Mouse (Mus musculus) G1E (cell line): Measurements from ENCODE around the gene Popdc2. TPM values are rescaled to one million over a fixed set of nuclear protein-coding genes. Genes with fewer than 3 reads are reported as not detected.

ENCODE experiments used
- ATAC-seq: 2 replicates; pipeline ENCODE4 v1.8.0; 2016; ENCODE audit warnings: mild to moderate bottlenecking; ENCODE audit not compliant: insufficient number of reproducible peaks, poor library complexity, low FRiP score, severe bottlenecking; ENCODE audit errors: extremely low read depth
- DNase-seq: peaks from one replicate; pipeline ENCODE4 v3.0.0; 2012; ENCODE audit warnings: low spot score
- H3K27me3 ChIP-seq: 2 replicates; pipeline ENCODE4 v1.6.1; 2012; ENCODE audit warnings: mild to moderate bottlenecking, low read length, inconsistent platforms; ENCODE audit not compliant: insufficient read depth
- H3K36me3 ChIP-seq: replicated peaks from 2 replicates; pipeline ENCODE3; 2012; ENCODE audit warnings: mild to moderate bottlenecking, inconsistent platforms
- H3K4me1 ChIP-seq: 2 replicates; pipeline ENCODE4 v1.6.1; 2012; ENCODE audit warnings: low read depth, low read length, inconsistent platforms, mixed read lengths; ENCODE audit not compliant: insufficient read depth
- H3K4me3 ChIP-seq: 2 replicates; pipeline ENCODE4 v1.5.1; 2012; ENCODE audit warnings: low read depth, mild to moderate bottlenecking, inconsistent platforms, low read length, moderate library complexity, mixed read lengths
- H3K9me3 ChIP-seq: replicated peaks from 2 replicates; pipeline ENCODE4 v1.6.1; 2012; ENCODE audit warnings: inconsistent platforms
- CTCF ChIP-seq: IDR thresholded peaks from 2 replicates; pipeline ENCODE4 v1.5.1; 2012; ENCODE audit warnings: low read depth, low read length, inconsistent platforms, mixed read lengths
- GATA1 ChIP-seq: IDR thresholded peaks from 2 replicates; pipeline ENCODE4 v1.6.1; 2012; ENCODE audit warnings: borderline replicate concordance, low read length, inconsistent platforms, mixed read lengths
- GATA2 ChIP-seq: IDR thresholded peaks from 2 replicates; pipeline ENCODE4 v1.6.1; 2012; ENCODE audit warnings: low read depth, low read length, inconsistent platforms, borderline replicate concordance
- POLR2AphosphoS5 ChIP-seq: IDR thresholded peaks from 2 replicates; pipeline ENCODE4 v1.6.1; 2012; ENCODE audit warnings: low read depth, low read length, inconsistent platforms; ENCODE audit not compliant: insufficient replicate concordance
- TAL1 ChIP-seq: conservative IDR thresholded peaks from 2 replicates; pipeline ENCODE4 v1.6.1; 2012; ENCODE audit warnings: low read depth, low read length, inconsistent platforms, mixed read lengths
- polyA plus RNA-seq: library from polyadenylated mRNA; stranded (reverse); fragments of >175 nt; gene quantifications from 2 replicates; pipeline ENCODE4 v1.2.3, GENCODE M21; 2012
- total RNA-seq, 2 experiments: library from RNA; stranded (forward) in 1 of 2; stranded (reverse) in 1 of 2; fragments of 200-1000 nt in 1 of 2; fragments of >200 nt in 1 of 2; fragmentation: Nextera tagmentation in 1 of 2; gene quantifications; 2 replicates each; pipeline ENCODE4 v1.2.3; 2014 to 2017

Gene Popdc2
- total and polyA plus RNA-seq, 3 experiments, result 2.8 to 22.7 (median 5.4) TPM

DNA sequence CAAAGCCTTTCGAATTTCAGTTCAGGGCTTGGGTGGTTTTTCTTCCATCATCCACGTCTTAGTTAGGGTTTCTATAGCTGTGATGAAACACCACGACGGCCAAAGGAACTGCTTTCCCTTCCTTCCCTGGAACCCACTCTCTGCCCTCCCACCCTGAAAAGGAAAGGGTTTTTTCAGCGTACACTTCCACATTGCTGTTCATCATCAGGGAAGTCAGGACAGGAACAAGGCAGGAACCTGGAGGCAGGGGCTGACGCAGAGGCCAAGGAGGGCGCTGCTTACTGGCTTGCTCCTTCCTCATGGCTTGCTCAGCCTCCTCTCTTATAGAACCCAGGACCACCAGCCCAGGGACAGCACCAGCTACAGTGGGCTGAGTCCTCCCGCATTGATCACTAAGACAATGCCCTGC, 14.8 kb downstream of the Popdc2 start:
- no peaks in the 10 kb centered on the region for H3K27me3 ChIP-seq
- peak overlapping the region; percentile 50; the same call in 1 of the 2 replicates for H3K4me3 ChIP-seq
- TF ChIP-seq TAL1, result no peak
- TF ChIP-seq POLR2AphosphoS5, result no peak
- TF ChIP-seq GATA1, result no peak
- no peak for TF ChIP-seq GATA2
- no peak for TF ChIP-seq CTCF
- no peak for DNase-seq
- H3K36me3 ChIP-seq, result peaks cover 31% of the 10 kb centered on the region
- no peak for ATAC-seq
- H3K9me3 ChIP-seq, result no peaks in the 10 kb centered on the region
- H3K4me1 ChIP-seq, result peaks cover 76% of the 10 kb centered on the region

DNA sequence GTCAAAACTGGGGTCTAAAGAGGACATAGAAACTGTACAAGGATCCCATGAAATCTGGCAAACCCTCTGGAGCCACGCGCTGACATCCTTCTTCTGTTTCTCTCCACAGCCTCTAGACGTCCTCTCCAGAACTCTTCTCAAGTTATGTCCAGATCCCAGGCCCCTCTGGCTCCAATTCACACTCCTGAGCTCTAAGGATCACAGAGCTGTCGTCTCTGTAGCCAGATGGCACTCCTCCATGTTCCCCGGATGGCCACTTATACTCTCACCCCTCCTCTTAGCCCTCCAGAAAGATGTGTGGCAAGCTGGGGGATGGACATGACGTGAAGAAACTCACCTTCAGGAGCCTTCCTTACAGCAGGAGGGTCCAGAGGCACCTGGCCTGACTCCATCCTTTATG, 15.5 kb downstream of the Popdc2 start:
- no peak for DNase-seq
- Histone ChIP-seq H3K36me3 (peaks cover 31% of the 10 kb centered on the region), H3K4me1 (peaks cover 74% of the 10 kb centered on the region), H3K9me3 (no peaks in the 10 kb centered on the region), H3K4me3 (no peak overlapping the region), H3K27me3 (no peaks in the 10 kb centered on the region)
- no peak for ATAC-seq
- TF ChIP-seq TAL1, result no peak
- TF ChIP-seq CTCF, result no peak
- no peak for TF ChIP-seq GATA2
- no peak for TF ChIP-seq POLR2AphosphoS5
- TF ChIP-seq GATA1, result no peak

DNA sequence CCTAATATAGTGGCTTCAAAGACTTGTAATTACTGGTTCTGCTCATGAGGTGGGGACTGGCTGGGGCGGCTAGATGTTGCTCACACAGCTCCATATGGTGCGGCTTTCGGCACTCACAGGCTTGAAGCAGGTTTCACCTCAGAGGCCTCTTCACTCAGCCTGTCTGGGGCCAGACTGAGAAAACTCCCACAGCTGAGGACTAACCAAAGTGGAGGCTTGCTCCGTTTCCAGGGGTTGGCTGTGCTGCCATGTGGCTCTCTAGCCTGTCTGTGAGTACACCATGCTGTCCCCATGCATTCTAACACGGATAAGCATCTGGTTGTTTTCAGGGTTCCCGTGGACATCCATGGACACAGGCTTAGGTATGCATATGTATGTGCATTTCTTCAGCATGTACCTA, 16.6 kb downstream of the Popdc2 start:
- TF ChIP-seq CTCF (no peak), GATA1 (no peak), GATA2 (no peak), TAL1 (no peak), POLR2AphosphoS5 (no peak)
- Histone ChIP-seq H3K36me3 (peaks cover 31% of the 10 kb centered on the region), H3K27me3 (no peaks in the 10 kb centered on the region), H3K9me3 (no peaks in the 10 kb centered on the region), H3K4me3 (no peak overlapping the region; the same call in 1 of the 2 replicates), H3K4me1 (peaks cover 73% of the 10 kb centered on the region)
- ATAC-seq, result no peak
- DNase-seq, result no peak

DNA sequence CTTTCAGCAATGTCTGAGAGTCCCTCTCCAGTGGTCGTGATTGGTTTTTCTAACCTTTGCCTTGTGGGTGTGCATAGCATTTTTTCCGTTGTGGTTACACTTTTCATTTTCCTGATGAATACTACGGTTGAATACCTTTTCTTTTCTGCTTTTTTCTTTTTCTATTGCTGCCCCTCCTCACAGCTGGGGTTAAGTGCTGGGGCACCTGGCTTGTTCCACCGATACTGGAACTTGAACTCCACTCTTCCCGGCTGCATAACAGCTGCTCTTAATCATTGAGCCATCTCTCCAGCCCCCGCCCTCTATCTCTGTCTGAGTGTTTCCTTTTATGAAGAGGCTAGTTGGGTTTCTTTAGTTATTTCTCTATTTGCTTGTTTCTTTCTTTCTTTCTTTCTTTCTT, 17.1 kb downstream of the Popdc2 start:
- Histone ChIP-seq H3K27me3 (no peaks in the 10 kb centered on the region), H3K4me1 (peaks cover 73% of the 10 kb centered on the region), H3K4me3 (no peak overlapping the region; the same call in 1 of the 2 replicates), H3K36me3 (peaks cover 27% of the 10 kb centered on the region), H3K9me3 (no peaks in the 10 kb centered on the region)
- no peak for TF ChIP-seq GATA2
- no peak for TF ChIP-seq CTCF
- TF ChIP-seq TAL1, result no peak
- no peak for TF ChIP-seq POLR2AphosphoS5
- no peak for TF ChIP-seq GATA1
- ATAC-seq (no peak), DNase-seq (no peak)

DNA sequence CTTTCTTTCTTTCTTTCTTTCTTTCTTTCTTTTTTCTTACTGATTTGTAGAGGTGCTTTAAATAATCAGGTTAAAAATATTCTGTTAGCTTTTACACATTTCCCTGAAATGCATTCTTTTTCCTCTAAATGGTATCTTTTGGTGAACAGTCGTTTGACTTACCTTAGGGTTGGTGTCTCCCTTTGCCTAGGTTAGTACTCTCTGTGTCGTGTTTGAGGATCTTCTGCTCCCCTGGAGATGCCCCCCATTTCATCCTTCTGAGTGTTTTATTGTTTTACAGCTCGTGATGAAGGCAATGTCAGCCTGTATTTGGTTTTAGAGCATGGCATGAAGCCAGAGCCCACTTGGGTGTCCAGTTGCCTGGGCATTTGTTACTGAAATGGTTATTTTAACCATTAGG, 17.5 kb downstream of the Popdc2 start:
- H3K9me3 ChIP-seq, result no peaks in the 10 kb centered on the region
- TF ChIP-seq CTCF (no peak), GATA1 (no peak), GATA2 (no peak), TAL1 (no peak), POLR2AphosphoS5 (no peak)
- DNase-seq, result no peak
- no peaks in the 10 kb centered on the region for H3K27me3 ChIP-seq
- H3K36me3 ChIP-seq, result peaks cover 24% of the 10 kb centered on the region
- ATAC-seq, result no peak
- H3K4me3 ChIP-seq, result no peak overlapping the region
- H3K4me1 ChIP-seq, result peaks cover 73% of the 10 kb centered on the region

DNA sequence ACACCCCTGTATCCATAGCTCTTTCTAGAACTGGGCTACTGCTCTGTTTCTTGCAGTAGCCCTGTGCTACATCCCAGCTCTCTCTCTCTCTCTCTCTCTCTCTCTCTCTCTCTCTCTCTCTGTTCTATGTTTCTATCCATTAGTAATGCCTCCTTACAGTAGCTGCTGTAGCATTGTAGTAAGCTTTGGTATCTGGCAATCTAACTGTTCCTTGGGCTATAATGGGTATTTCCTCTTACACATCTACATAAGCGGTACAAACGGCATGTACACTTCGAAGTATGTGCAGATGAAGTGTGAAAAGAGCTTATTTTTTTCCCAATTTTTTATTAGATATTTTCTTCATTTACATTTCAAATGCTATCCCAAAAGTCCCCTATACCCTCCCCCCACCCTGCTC, 17.9 kb downstream of the Popdc2 start:
- Histone ChIP-seq H3K4me1 (peaks cover 73% of the 10 kb centered on the region), H3K4me3 (no peak overlapping the region)
- DNase-seq, result no peak

More for the DNA sequence above, 17.9 kb downstream of the Popdc2 start:
- Histone ChIP-seq H3K9me3 (no peaks in the 10 kb centered on the region), H3K27me3 (no peaks in the 10 kb centered on the region), H3K36me3 (peaks cover 24% of the 10 kb centered on the region)
- TF ChIP-seq POLR2AphosphoS5, result no peak
- TF ChIP-seq GATA1, result no peak
- TF ChIP-seq CTCF, result no peak
- no peak for TF ChIP-seq TAL1
- no peak for TF ChIP-seq GATA2
- ATAC-seq, result no peak
